Mouse (Mus musculus): Measurements from ENCODE around the gene Ola1. TPM values are rescaled to one million over a fixed set of nuclear protein-coding genes. Genes with fewer than 3 reads are reported as not detected.

The Ola1 gene
- polyA plus RNA-seq, 2 experiments = 49.7 to 95.4 TPM

DNA sequence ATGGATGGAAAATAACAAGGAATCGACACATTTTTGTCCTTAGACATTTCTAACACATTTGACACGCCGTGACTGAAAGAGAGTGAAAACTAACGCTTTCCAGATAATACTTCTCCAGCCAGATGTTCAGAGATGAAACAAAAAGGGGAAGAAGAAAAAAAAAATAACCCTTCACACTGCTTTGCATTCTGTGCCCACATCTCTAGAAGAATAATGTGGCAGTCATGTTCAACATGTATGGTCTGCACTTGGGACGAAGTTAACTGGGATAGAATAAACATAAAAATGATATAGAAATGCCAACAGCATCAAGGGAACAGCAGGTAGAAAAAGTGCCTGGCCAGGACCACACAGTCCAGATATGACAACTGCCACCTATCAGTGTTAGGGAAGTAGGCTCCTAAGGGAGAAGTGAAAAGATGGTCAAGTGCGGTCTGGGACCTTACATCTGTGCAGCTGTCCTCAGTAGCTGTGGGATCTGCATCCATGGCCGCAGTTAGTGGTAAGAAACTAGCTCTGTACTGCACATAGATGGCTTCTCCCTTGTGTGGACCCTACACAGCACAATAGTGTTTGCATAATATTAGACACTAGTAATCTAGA is 149.4 kb downstream of the Ola1 start:
- DNase-seq (ENCODE audit: low spot score) (no peak), ATAC-seq (ENCODE audit: low FRiP score, low read depth) (no peak)
- no peaks in the 10 kb centered on the region for H3K9me3 ChIP-seq (ENCODE audit: control insufficient read depth, low read length)
- H3K4me2 ChIP-seq (replicated peaks; ENCODE audit: low read depth, low read length, severe bottlenecking) = no peak overlapping the region
- no peak overlapping the region for H3K4me3 ChIP-seq (replicated peaks; ENCODE audit: low read length)
- no peaks in the 10 kb centered on the region for H3K27me3 ChIP-seq (ENCODE audit: control insufficient read depth, insufficient read depth, low read length)
- peaks cover 10% of the 10 kb centered on the region for H3K4me1 ChIP-seq (ENCODE audit: control insufficient read depth, insufficient read depth, low read length)
- H3K27ac ChIP-seq (replicated peaks; ENCODE audit: low read depth, low read length) = no peak overlapping the region
- H3K36me3 ChIP-seq (ENCODE audit: control insufficient read depth, insufficient read depth, low read length) = no peaks in the 10 kb centered on the region
- 85% methylated on average over 7 of the region's 7 CpGs for WGBS
- TF ChIP-seq POLR2A (IDR thresholded peaks at IDR 0.05; ENCODE audit: borderline replicate concordance, extremely low read depth, insufficient read depth, insufficient read length) = no peak
- no peak overlapping the region for H3K9ac ChIP-seq (ENCODE audit: low read depth, low read length, severe bottlenecking)

DNA sequence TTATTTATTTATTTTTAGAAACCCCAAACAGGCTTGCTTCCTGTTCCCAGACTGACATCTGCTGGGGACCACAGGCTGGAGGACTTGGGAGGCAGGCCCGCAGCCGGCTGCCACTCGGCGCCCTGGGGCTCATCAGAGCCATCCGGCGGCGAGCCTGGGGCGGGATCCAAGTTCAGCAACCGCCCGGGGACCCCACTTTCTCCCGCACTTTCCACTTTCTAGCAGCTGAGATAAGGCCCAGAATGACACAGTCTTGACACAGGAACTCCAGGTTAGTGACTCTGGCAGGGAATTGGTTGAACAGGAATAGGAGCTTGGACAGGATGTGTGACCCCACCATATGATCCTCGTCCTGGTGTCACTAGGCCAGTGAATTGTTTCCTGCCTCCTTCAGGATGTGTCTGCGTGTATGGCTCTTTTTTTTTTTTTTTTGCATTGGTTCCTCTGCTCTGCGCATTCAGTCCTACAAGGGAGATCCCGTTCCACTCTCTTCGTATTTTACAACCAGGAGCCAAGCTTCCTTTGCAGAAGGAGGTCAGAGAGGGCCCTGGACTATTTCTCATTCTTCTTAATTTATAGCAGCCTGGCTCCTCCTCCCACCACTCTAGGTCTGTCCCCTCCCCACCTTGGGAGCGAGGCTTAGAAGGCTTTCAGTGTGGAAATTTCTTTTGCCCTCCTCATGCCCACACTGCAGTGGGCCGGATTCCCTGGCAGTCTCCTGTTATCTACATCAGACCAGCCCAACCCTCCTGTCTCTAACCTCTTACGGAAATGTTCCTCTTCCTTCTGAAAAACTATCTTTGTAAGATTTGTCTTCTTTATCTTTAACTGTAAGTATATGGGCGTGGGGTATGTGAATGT is 152.2 kb downstream of the Ola1 start:
- no peak; the same call in 1 of the 2 replicates for ATAC-seq (ENCODE audit: low FRiP score, low read depth)
- H3K27ac ChIP-seq (replicated peaks; ENCODE audit: low read depth, low read length) = no peak overlapping the region
- H3K4me1 ChIP-seq (ENCODE audit: control insufficient read depth, insufficient read depth, low read length) = peaks cover 10% of the 10 kb centered on the region
- WGBS = 21% methylated on average over 20 of the region's 20 CpGs
- H3K4me3 ChIP-seq (replicated peaks; ENCODE audit: low read length) = no peak overlapping the region
- H3K27me3 ChIP-seq (ENCODE audit: control insufficient read depth, insufficient read depth, low read length) = no peaks in the 10 kb centered on the region
- no peaks in the 10 kb centered on the region for H3K36me3 ChIP-seq (ENCODE audit: control insufficient read depth, insufficient read depth, low read length)
- H3K9ac ChIP-seq (ENCODE audit: low read depth, low read length, severe bottlenecking) = no peak overlapping the region
- H3K9me3 ChIP-seq (ENCODE audit: control insufficient read depth, low read length) = no peaks in the 10 kb centered on the region
- TF ChIP-seq POLR2A (IDR thresholded peaks at IDR 0.05; ENCODE audit: borderline replicate concordance, extremely low read depth, insufficient read depth, insufficient read length) = no peak
- no peak for DNase-seq (ENCODE audit: low spot score)
- H3K4me2 ChIP-seq (replicated peaks; ENCODE audit: low read depth, low read length, severe bottlenecking) = peak overlapping the region; percentile 36

DNA sequence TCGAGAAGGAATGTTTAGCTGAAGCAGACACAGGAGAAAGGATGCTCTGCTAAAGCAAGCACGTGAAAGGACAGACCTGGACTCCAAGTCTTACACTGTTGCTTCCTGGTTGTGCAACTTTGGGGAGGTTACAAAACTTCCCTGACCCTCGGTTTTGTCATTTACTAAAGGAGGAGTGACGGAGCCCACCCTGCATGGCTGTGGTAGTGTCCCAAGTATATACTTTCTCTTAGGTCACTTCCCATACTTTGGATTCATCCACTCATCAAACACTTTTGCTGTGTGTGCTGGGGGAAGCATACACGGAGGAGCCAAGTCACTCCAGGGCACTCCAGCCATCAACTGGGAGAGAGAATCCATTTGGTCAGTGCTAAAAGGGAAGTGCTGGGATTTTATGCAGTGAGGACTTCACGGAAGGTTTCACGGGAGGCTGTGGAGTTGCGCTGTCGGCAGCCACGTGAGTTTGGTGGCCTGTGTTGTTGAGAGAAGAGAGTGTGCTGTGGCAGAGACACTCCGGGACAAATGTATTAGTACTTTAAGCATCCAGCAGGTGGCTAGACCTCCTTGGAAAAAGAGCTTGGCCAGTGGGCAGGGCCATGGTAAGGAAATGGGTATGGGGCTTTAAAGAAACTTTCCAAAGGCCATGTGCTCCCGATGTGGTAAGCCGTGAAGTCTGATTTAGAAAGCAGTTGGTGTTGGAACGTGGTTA is 154.7 kb downstream of the Ola1 start:
- H3K4me2 ChIP-seq (replicated peaks; ENCODE audit: low read depth, low read length, severe bottlenecking) = no peak overlapping the region
- H3K9ac ChIP-seq (ENCODE audit: low read depth, low read length, severe bottlenecking) = no peak overlapping the region
- H3K4me3 ChIP-seq (replicated peaks; ENCODE audit: low read length) = no peak overlapping the region
- peaks cover 13% of the 10 kb centered on the region for H3K4me1 ChIP-seq (ENCODE audit: control insufficient read depth, insufficient read depth, low read length)
- no peaks in the 10 kb centered on the region for H3K36me3 ChIP-seq (ENCODE audit: control insufficient read depth, insufficient read depth, low read length)
- H3K27me3 ChIP-seq (ENCODE audit: control insufficient read depth, insufficient read depth, low read length) = no peaks in the 10 kb centered on the region
- H3K27ac ChIP-seq (replicated peaks; ENCODE audit: low read depth, low read length) = no peak overlapping the region
- DNase-seq (ENCODE audit: low spot score) (no peak), ATAC-seq (ENCODE audit: low FRiP score, low read depth) (no peak)
- 74% methylated on average over 14 of the region's 14 CpGs for WGBS
- H3K9me3 ChIP-seq (ENCODE audit: control insufficient read depth, low read length) = no peaks in the 10 kb centered on the region
- no peak for TF ChIP-seq POLR2A (IDR thresholded peaks at IDR 0.05; ENCODE audit: borderline replicate concordance, extremely low read depth, insufficient read depth, insufficient read length)

DNA sequence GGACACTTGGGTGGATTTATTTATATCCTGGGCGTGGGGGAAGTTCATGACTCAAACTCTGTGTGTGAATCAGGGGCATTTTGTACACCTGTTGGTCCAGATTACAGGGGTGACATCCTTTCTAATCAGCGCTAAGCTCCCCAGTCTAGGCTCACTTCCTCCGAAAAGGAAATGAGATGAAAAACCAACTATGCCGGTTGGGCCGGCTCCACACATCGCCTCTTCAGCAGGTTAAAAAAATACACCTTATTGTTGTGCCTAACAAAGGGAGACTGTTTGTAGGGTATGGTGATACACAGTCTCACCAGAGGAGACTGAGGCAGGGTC is 158.5 kb downstream of the Ola1 start:
- 58% methylated on average over 6 of the region's 6 CpGs for WGBS
- Histone ChIP-seq H3K27me3 (ENCODE audit: control insufficient read depth, insufficient read depth, low read length) (no peaks in the 10 kb centered on the region), H3K36me3 (ENCODE audit: control insufficient read depth, insufficient read depth, low read length) (no peaks in the 10 kb centered on the region), H3K4me1 (ENCODE audit: control insufficient read depth, insufficient read depth, low read length) (peaks cover 3% of the 10 kb centered on the region; the same call in 1 of the 2 replicates), H3K27ac (replicated peaks; ENCODE audit: low read depth, low read length) (no peak overlapping the region), H3K9me3 (ENCODE audit: control insufficient read depth, low read length) (no peaks in the 10 kb centered on the region), H3K9ac (ENCODE audit: low read depth, low read length, severe bottlenecking) (no peak overlapping the region), H3K4me3 (replicated peaks; ENCODE audit: low read length) (no peak overlapping the region), H3K4me2 (replicated peaks; ENCODE audit: low read depth, low read length, severe bottlenecking) (no peak overlapping the region)
- no peak for TF ChIP-seq POLR2A (IDR thresholded peaks at IDR 0.05; ENCODE audit: borderline replicate concordance, extremely low read depth, insufficient read depth, insufficient read length)
- ATAC-seq (ENCODE audit: low FRiP score, low read depth) (no peak), DNase-seq (ENCODE audit: low spot score) (no peak)

DNA sequence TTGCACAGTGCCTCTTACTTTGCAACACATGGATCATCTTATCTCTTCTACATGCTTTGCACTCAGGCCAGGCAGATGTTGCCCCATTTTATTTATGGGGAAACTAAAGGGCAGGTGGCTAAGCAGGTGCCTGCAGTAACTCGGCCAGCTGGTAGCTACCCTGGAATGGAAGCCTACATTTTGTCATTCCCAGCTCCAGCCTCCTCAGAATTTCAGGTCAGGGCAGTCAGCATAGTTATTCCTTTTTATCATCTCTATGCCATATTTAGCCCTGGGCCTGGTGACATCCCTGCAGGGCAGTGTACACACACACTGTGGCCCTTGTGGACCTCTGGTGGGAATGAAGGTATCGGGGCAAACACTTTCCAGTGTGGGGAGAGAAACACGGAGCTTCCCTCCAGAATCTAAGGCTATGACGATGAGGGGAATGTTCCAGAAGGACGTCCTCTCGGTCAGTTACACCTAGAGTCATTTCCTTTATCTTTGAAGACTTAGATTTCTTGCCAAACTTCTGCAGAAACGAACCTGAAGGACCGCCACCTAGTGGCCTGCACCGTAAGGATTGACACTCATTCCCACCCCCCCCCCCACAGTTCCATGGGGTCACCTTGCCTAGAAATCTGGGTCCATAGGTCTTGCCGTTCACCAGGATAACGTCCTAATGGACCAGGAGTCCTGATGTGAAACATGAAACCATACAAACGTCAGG is 159.0 kb downstream of the Ola1 start:
- no peak overlapping the region for H3K4me2 ChIP-seq (replicated peaks; ENCODE audit: low read depth, low read length, severe bottlenecking)
- DNase-seq (ENCODE audit: low spot score) (no peak), ATAC-seq (ENCODE audit: low FRiP score, low read depth) (no peak)
- WGBS = 30% methylated on average over 12 of the region's 12 CpGs
- no peak overlapping the region for H3K9ac ChIP-seq (ENCODE audit: low read depth, low read length, severe bottlenecking)
- no peaks in the 10 kb centered on the region for H3K36me3 ChIP-seq (ENCODE audit: control insufficient read depth, insufficient read depth, low read length)
- TF ChIP-seq POLR2A (IDR thresholded peaks at IDR 0.05; ENCODE audit: borderline replicate concordance, extremely low read depth, insufficient read depth, insufficient read length) = no peak
- peaks cover 3% of the 10 kb centered on the region; the same call in 1 of the 2 replicates for H3K4me1 ChIP-seq (ENCODE audit: control insufficient read depth, insufficient read depth, low read length)
- H3K9me3 ChIP-seq (ENCODE audit: control insufficient read depth, low read length) = no peaks in the 10 kb centered on the region
- no peak overlapping the region for H3K27ac ChIP-seq (replicated peaks; ENCODE audit: low read depth, low read length)
- no peak overlapping the region for H3K4me3 ChIP-seq (replicated peaks; ENCODE audit: low read length)
- H3K27me3 ChIP-seq (ENCODE audit: control insufficient read depth, insufficient read depth, low read length) = no peaks in the 10 kb centered on the region

Data from limb, embryonic 14.5 days (tissue).